ENCODE assay signal across 10 mouse cellular contexts in the genomic region with DNA sequence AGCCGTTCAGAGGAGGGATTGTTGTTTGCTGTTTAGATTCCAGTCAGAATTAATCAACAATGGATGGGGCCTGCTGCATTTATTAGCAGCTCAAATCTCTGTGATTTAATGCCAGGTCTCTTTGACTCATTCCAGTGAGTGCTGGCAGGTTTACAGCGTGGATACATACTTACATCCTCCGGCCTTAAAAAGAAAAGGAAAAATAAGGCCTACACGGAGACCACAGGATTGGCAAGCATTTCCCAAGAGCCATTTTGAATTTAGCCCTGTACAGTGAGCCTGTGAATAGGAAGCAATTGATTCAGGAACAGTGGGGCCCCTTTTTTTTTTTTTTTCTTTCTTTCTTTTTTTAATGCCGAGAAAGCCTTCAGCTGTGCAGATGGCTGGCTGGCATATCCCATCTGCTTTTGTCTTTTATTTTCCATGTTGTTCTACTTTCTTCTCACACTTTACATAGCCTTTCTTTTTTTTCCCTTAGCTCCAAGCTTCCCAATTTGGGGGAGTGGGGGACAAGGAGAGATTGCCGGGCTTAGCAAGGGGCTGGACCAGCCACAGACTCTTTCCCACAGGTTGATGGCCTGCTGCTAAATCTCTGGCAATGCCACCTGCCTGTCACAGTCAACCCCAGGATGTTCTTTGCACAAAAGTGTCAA.
A peak's percentile ranks its signal among the peaks of the same experiment; 100 is the strongest.
DNase-seq lines count a peak whose midpoint lies in the region; ATAC-seq and TF ChIP-seq lines count a peak whose summit lies in the region.
"Had no signal": no experiment of that assay in that cellular context is flagged by ENCODE, and none has a peak within 500 bp of the region (broad histone marks: within the 10 kb centered on the region; RNA-seq: fewer than 3 reads in every experiment).

No protein-coding gene starts in this region.

- TF ChIP-seq POLR2A in heart, adult 2 months (IDR thresholded peaks at IDR 0.05; ENCODE audit: insufficient read depth, low read depth, low read length): no peak

- H3K4me3 ChIP-seq in heart, adult 2 months: no peak overlapping the region
- no peak overlapping the region for H3K4me3 ChIP-seq in hindbrain, embryonic 16.5 days (ENCODE audit: low read length)
- H3K4me3 ChIP-seq in midbrain, embryonic 14.5 days (replicated peaks; ENCODE audit: low read depth, low read length): no peak overlapping the region
- H3K4me3 ChIP-seq: myocyte had no signal

- no peak for TF ChIP-seq EP300 in heart, adult 2 months (IDR thresholded peaks at IDR 0.05; ENCODE audit: insufficient read depth, low read depth, low read length)

- WGBS in heart, adult 2 months: 74% methylated on average over 6 of the region's 6 CpGs
- 28% methylated on average over 6 of the region's 6 CpGs for WGBS in hindbrain, embryonic 16.5 days
- WGBS in midbrain, embryonic 14.5 days: 21% methylated on average over 6 of the region's 6 CpGs

- no peaks in the 10 kb centered on the region for H3K36me3 ChIP-seq in heart, adult 2 months (ENCODE audit: control insufficient read depth, insufficient read depth, low read length)
- no peaks in the 10 kb centered on the region for H3K36me3 ChIP-seq in hindbrain, embryonic 16.5 days (ENCODE audit: control insufficient read depth, insufficient read depth, low read length)
- no peaks in the 10 kb centered on the region for H3K36me3 ChIP-seq in midbrain, embryonic 14.5 days (ENCODE audit: control insufficient read depth, insufficient read depth, low read length)

- TF ChIP-seq CTCF in heart, adult 2 months (IDR thresholded peaks at IDR 0.05): no peak

- 0 out of 2 replicates have a peak overlapping the region, but pooled peaks have one; percentile 2 for H3K27ac ChIP-seq in heart, adult 2 months
- no peak overlapping the region for H3K27ac ChIP-seq in hindbrain, embryonic 16.5 days (ENCODE audit: low read depth, low read length)
- H3K27ac ChIP-seq in midbrain, embryonic 14.5 days (replicated peaks; ENCODE audit: low read depth, low read length): no peak overlapping the region; the same call in 1 of the 2 replicates

- intact Hi-C loops in heart, adult 2 months (cut with DNase I): no loop called here

- H3K9me3 ChIP-seq in hindbrain, embryonic 16.5 days (ENCODE audit: control insufficient read depth, low read length): no peaks in the 10 kb centered on the region
- no peaks in the 10 kb centered on the region for H3K9me3 ChIP-seq in midbrain, embryonic 14.5 days (ENCODE audit: control insufficient read depth, low read length)

- DNase-seq in heart, adult 2 months: no peak
- DNase-seq in heart, postnatal 4 days: no peak
- DNase-seq in cerebellum, adult 9-11 months: peak; percentile 41
- DNase-seq in midbrain, embryonic 14.5 days: peak; percentile 74
- DNase-seq in kidney, adult 18-20 months: no peak
- DNase-seq in adrenal gland, postnatal 4 days (ENCODE audit: low spot score in 2 of 2): no peak
- no peak for DNase-seq in spleen, postnatal 10 days (ENCODE audit: low spot score in 2 of 2)

- ATAC-seq in hindbrain, embryonic 16.5 days: peak; percentile 89
- ATAC-seq in midbrain, embryonic 14.5 days (ENCODE audit: low FRiP score, low TSS enrichment): peak; percentile 82; the same call in 1 of the 2 replicates

- H3K4me1 ChIP-seq in heart, adult 2 months (ENCODE audit: control insufficient read depth, insufficient read depth, low read length): peaks cover 2% of the 10 kb centered on the region
- H3K4me1 ChIP-seq in hindbrain, embryonic 16.5 days (ENCODE audit: control insufficient read depth, insufficient read depth, low read depth, low read length): 0 out of 2 replicates have a peak, but pooled peaks cover 2% of the 10 kb centered on the region
- H3K4me1 ChIP-seq in midbrain, embryonic 14.5 days (ENCODE audit: control insufficient read depth, insufficient read depth, low read length): peaks cover 5% of the 10 kb centered on the region; the same call in 1 of the 2 replicates

- no peaks in the 10 kb centered on the region for H3K27me3 ChIP-seq in heart, adult 2 months (ENCODE audit: control insufficient read depth, insufficient read depth, low read length)
- H3K27me3 ChIP-seq in hindbrain, embryonic 16.5 days (replicated peaks; ENCODE audit: control insufficient read depth, insufficient read depth, low read length): no peaks in the 10 kb centered on the region
- H3K27me3 ChIP-seq in midbrain, embryonic 14.5 days (ENCODE audit: control insufficient read depth, insufficient read depth, low read length): no peaks in the 10 kb centered on the region

- no peak overlapping the region for H3K4me2 ChIP-seq in hindbrain, embryonic 16.5 days (ENCODE audit: low read length)
- no peak overlapping the region for H3K4me2 ChIP-seq in midbrain, embryonic 14.5 days (ENCODE audit: low read length)
- H3K4me2 ChIP-seq: heart, embryonic 11.5 days had no signal

- H3K9ac ChIP-seq in heart, adult 2 months (ENCODE audit: low read depth, low read length): no peak overlapping the region
- H3K9ac ChIP-seq in hindbrain, embryonic 16.5 days (ENCODE audit: low read depth, low read length): no peak overlapping the region
- H3K9ac ChIP-seq in midbrain, embryonic 14.5 days (replicated peaks; ENCODE audit: low read length): no peak overlapping the region

- no peaks in the 10 kb centered on the region for H3K79me2 ChIP-seq in heart, adult 2 months (replicated peaks; ENCODE audit: control insufficient read depth, insufficient read depth, low read length)

Comparison
In these comparisons a context has a peak if more than half of its experiments do, and no peak if none do; other contexts are left out.
1. DNase-seq: peak in cerebellum, adult 9-11 months (single experiment) and midbrain, embryonic 14.5 days (single experiment); none in heart, adult 2 months (0 of 2), heart, postnatal 4 days (single experiment), kidney, adult 18-20 months (single experiment), adrenal gland, postnatal 4 days (0 of 2) and spleen, postnatal 10 days (0 of 2).